Mouse (Mus musculus) A20 (cell line): ENCODE measurements at regions not wholly inside any gene's neighbourhood (a gene's known extent, or its start where the extent isn't known, plus 50 kb on each side); places are given as distances from the start of the nearest gene placed in this dataset.
A peak's percentile ranks its signal among the peaks of the same experiment; 100 is the strongest.

Source experiments
- DNase-seq: peaks from one replicate; pipeline ENCODE4 v3.0.0-alpha.2; 2011; ENCODE audit warnings: low read depth, low spot score

GRCm38 (mm10) chr4:149844971-149845370 lies 70.9 kb upstream of the Slc25a33 start:
- no peak for DNase-seq

GRCm38 (mm10) chr4:149843736-149844135 lies 69.7 kb upstream of the Slc25a33 start:
- DNase-seq, result no peak

DNA sequence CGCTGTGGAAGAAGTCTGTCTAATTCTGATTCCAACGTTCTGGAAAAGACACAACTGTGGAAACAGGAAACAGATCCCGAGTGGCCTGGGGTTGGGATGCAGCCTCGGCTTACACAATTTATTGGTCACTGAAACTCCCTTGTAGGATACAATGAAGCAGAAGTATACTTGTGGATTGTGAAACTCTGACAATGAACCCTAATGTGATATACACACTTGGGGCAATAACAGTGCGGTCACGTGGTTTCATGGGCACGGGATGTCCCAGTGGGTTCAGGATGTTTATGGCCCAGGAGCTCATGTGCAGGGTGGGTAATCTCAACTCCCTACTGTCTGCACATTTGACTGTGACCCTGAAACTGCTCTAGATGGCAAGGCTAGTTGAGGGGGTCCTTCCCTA lies 68.8 kb upstream of the Slc25a33 start:
- no peak for DNase-seq

- DNase-seq, result peak; percentile 64
Observed at GRCm38 (mm10) chr4:149841856-149842255, 67.8 kb upstream of the Slc25a33 start.

DNA sequence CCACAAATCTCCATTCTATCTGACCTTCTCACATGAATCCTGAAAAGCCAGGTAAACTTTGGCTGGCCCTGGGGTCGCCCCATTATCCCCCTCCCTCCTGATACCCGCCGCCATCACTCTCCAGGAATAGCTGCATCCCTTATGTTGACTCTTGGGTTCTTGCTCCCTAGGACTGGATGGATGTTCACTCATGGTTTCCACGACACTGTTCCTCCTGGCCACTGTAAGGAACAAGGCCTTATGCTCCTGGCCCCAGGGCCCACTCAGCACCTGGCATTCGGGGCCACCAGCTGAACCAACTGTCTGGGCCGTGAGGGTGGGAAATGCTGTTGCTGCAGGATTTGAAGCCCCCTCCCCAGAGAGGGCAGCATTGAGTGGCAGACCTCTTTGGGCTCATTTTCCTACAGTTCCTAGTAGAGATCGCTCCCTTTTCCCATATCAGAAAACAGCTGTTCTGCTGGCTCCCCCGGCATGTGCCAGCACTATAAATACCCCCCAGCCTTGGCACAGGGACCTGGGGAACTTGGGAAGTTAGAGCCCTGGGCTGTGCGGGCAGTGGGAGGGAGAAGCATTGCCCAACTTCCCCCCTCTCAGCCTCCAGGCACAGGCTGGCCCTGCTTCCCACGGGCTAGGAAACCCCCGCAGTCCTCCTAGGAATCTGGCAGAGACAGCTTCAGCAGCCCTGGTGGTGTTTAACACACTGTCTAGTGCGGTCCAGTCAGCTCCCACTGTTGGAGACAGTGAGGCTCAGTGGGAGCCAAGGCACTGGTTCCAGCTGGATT lies 66.6 kb upstream of the Slc25a33 start:
- DNase-seq, result no peak

DNA sequence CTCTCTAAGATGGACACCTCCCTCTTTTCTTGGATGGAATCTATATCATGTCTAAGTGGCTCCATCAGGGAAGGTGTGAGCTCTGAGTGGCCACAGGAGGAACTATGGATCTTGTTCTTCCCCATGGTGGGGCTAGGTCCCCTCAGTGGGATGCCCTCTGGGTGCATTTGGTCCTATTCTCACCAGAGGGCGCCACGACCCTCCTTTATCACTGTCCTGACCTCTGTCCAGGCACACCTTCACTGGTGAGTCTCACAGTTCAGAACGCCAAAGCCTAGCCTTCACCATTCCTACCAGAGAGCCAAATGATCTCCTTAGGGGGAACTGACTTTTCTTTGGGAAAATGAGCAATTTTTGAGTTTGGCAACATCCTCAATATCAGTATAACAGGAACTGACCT lies 64.6 kb upstream of the Slc25a33 start:
- DNase-seq, result peak; percentile 54

GRCm38 (mm10) chr4:149834646-149835156 lies 60.6 kb upstream of the Slc25a33 start:
- DNase-seq, result no peak

GRCm38 (mm10) chr4:149832446-149833101 lies 58.5 kb upstream of the Slc25a33 start:
- no peak for DNase-seq

DNA sequence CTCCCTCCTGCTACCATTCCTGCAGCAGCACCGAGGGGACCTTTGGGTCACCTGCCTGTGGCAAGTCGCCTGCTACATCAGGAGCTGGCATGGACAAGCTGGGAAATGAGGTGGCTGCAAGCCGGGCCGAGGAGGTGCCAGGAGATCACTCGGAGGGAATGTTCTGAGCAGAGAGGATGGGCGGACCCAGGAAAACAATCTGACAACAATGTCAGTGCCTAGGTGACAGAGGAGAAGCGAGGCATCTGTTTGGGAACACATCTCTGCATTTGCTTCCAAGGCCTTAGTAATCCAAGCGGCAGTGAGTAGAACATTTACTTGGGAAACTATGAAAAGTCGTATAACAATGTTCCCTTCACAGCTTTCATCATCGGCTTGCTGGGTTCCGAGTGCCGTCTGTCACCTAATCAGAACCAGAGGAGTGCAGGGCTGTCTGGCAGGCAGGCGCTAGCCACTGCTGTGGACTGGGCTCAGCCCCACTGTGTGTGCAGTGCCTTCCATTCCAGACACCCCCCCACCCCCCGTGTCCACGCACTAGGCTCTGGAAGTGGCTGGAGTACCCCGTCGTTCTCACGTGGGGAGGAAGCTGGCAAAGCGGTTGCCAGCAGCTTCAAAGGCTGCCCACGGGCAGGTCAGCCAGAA lies 56.6 kb upstream of the Slc25a33 start:
- no peak for DNase-seq

DNA sequence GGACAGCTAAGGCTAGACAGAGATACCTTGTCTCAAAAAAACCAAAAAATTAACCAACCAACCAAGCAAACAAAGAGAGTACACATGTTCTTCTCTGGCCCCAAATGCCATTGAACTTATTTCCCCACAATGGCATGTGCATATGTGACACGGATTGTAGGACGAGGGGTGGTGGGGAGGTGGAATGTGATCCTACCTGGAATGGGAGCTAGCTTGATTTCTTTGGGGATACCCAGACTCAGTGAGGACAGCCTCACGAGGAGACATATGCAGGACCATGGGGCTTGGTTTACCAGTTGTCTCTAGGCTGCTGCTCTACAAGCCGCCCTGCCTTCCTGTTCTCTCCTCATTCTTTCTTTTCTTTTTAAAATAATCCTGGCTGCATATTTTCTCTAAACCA lies 55.9 kb upstream of the Slc25a33 start:
- no peak for DNase-seq

GRCm38 (mm10) chr4:149827784-149828183 lies 53.7 kb upstream of the Slc25a33 start:
- no peak for DNase-seq
